Mouse (Mus musculus): ENCODE measurements around the gene Trim8. TPM values are rescaled to one million over a fixed set of nuclear protein-coding genes. Genes with fewer than 3 reads are reported as not detected.
A peak's percentile ranks its signal among the peaks of the same experiment; 100 is the strongest.

The Trim8 gene
- polyA plus RNA-seq, 1 experiment from 2014 or later = 38.5 TPM

GRCm38 (mm10) chr19:46548110-46548509, 46.6 kb downstream of the Trim8 start:
- no peak for ATAC-seq (ENCODE audit: low FRiP score, low read depth)
- 65% methylated on average over 10 of the region's 10 CpGs for WGBS

DNA sequence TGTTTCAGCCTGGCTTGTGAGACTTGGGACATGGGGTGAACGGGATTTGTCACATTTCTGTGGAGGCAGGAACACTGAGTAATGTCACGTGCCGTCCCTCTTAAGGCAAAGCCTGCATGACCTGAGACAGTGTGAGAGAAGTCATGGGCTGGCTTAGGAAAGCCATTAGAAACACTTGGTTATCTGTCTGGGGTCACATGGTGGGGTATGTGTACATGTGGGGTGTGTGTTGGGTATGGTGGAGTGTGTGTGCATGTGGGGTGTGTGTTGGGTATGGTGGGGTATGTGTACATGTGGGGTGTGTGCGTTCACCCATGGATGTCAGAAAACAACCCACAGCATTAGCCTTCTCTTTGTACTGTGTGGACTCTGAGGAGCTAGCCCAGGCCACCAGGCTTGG, 48.9 kb downstream of the Trim8 start:
- peaks cover 59% of the 10 kb centered on the region for H3K36me3 ChIP-seq

More at GRCm38 (mm10) chr19:46548110-46548509, 46.6 kb downstream of the Trim8 start:
- no peaks in the 10 kb centered on the region for H3K4me1 ChIP-seq
- H3K4me2 ChIP-seq (replicated peaks) = no peak overlapping the region
- no peak overlapping the region for H3K9ac ChIP-seq (replicated peaks)
- no peak overlapping the region for H3K4me3 ChIP-seq
- peaks cover 43% of the 10 kb centered on the region for H3K36me3 ChIP-seq
- H3K27ac ChIP-seq (replicated peaks) = peak overlapping the region; percentile 36
- H3K27me3 ChIP-seq = no peaks in the 10 kb centered on the region
- no peaks in the 10 kb centered on the region for H3K9me3 ChIP-seq

DNA sequence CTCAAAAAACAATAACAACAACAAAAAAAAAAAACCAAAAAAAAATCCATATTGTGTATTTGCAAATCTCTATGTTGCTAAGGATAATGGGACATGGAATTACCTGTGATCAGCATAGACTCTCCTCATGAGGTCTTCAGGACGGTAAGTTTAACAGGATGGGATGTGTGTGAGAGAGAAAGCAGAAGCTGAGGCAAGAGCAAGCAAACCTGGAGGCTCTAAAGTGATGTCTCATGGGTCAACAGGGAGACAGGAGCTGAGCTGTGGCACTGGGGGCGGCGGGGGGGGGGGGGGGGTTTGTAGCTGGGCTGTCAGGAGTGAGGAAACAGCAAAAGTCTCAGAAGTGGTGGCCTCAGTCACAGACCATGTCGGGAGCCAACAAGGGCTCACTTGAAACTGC, 51.0 kb downstream of the Trim8 start:
- H3K4me1 ChIP-seq = peaks cover 2% of the 10 kb centered on the region; the same call in 1 of the 2 replicates
- H3K9me3 ChIP-seq = no peaks in the 10 kb centered on the region
- H3K4me3 ChIP-seq = no peak overlapping the region
- no peak overlapping the region for H3K27ac ChIP-seq (replicated peaks)
- no peaks in the 10 kb centered on the region for H3K27me3 ChIP-seq
- H3K36me3 ChIP-seq = peaks cover 70% of the 10 kb centered on the region
- no peak for ATAC-seq (ENCODE audit: low FRiP score, low read depth)
- H3K4me2 ChIP-seq (replicated peaks) = no peak overlapping the region
- H3K9ac ChIP-seq (replicated peaks) = no peak overlapping the region
- 87% methylated on average over 3 of the region's 4 CpGs for WGBS

More for the DNA sequence above, 48.9 kb downstream of the Trim8 start:
- Histone ChIP-seq H3K27me3 (no peaks in the 10 kb centered on the region), H3K4me2 (replicated peaks) (no peak overlapping the region), H3K27ac (replicated peaks) (no peak overlapping the region), H3K9me3 (no peaks in the 10 kb centered on the region), H3K4me1 (peaks cover 2% of the 10 kb centered on the region; the same call in 1 of the 2 replicates), H3K4me3 (no peak overlapping the region), H3K9ac (replicated peaks) (no peak overlapping the region)
- no peak for ATAC-seq (ENCODE audit: low FRiP score, low read depth)
- 86% methylated on average over 4 of the region's 4 CpGs for WGBS

DNA sequence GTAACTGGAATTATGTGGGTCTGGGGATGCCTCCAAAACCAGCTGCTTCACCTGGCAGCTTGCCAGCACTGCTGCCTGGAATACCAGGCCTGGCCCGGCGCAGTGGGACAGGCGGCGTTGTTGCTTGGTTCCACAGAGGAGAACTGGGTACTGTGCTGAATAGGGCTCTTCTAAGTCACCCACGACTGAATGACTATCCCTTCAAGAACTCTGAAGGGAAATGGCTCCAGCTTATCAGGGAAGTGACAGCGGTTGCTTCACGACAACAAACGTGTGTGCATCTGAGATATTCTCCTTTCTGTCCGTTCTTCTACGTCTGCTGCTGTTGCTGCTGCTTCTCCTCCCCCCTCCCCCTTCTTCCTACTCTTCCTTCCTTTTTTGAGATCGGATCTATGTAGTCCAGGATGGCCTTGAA, 52.0 kb downstream of the Trim8 start:
- H3K9ac ChIP-seq (replicated peaks) = no peak overlapping the region
- H3K9me3 ChIP-seq = no peaks in the 10 kb centered on the region
- H3K4me2 ChIP-seq (replicated peaks) = no peak overlapping the region
- 0 out of 2 replicates have a peak overlapping the region, but pooled peaks have one; percentile 60 for H3K27ac ChIP-seq (replicated peaks)
- no peaks in the 10 kb centered on the region for H3K27me3 ChIP-seq
- 83% methylated on average over 11 of the region's 11 CpGs for whole genome bisulfite sequencing
- no peak overlapping the region for H3K4me3 ChIP-seq
- H3K4me1 ChIP-seq = peaks cover 2% of the 10 kb centered on the region; the same call in 1 of the 2 replicates
- peaks cover 72% of the 10 kb centered on the region for H3K36me3 ChIP-seq
- ATAC-seq (ENCODE audit: low FRiP score, low read depth) = no peak

GRCm38 (mm10) chr19:46558009-46558408, 56.5 kb downstream of the Trim8 start:
- H3K27ac ChIP-seq (replicated peaks) = no peak overlapping the region
- peaks cover 52% of the 10 kb centered on the region for H3K36me3 ChIP-seq
- no peaks in the 10 kb centered on the region for H3K9me3 ChIP-seq
- H3K4me2 ChIP-seq (replicated peaks) = no peak overlapping the region
- no peak overlapping the region for H3K4me3 ChIP-seq
- no peaks in the 10 kb centered on the region for H3K27me3 ChIP-seq
- H3K9ac ChIP-seq (replicated peaks) = no peak overlapping the region
- peaks cover 2% of the 10 kb centered on the region; the same call in 1 of the 2 replicates for H3K4me1 ChIP-seq
- no peak for ATAC-seq (ENCODE audit: low FRiP score, low read depth)
- WGBS = 82% methylated on average over 8 of the region's 8 CpGs

- no peak for ATAC-seq (ENCODE audit: low FRiP score, low read depth)
- H3K4me1 ChIP-seq = no peaks in the 10 kb centered on the region
- H3K27ac ChIP-seq (replicated peaks) = no peak overlapping the region
- no peak overlapping the region for H3K4me3 ChIP-seq
- H3K9ac ChIP-seq (replicated peaks) = no peak overlapping the region
- H3K27me3 ChIP-seq = no peaks in the 10 kb centered on the region
- peaks cover 49% of the 10 kb centered on the region for H3K36me3 ChIP-seq
- WGBS = 74% methylated on average over 12 of the region's 12 CpGs
- H3K9me3 ChIP-seq = no peaks in the 10 kb centered on the region
- no peak overlapping the region for H3K4me2 ChIP-seq (replicated peaks)
Measured at GRCm38 (mm10) chr19:46558631-46559030, 57.1 kb downstream of the Trim8 start.

GRCm38 (mm10) chr19:46562132-46562531, 60.6 kb downstream of the Trim8 start:
- H3K27me3 ChIP-seq = no peaks in the 10 kb centered on the region
- WGBS = 46% methylated on average over 1 of the region's 1 CpGs
- H3K4me2 ChIP-seq (replicated peaks) = no peak overlapping the region
- H3K4me3 ChIP-seq = no peak overlapping the region
- H3K4me1 ChIP-seq = no peaks in the 10 kb centered on the region
- H3K36me3 ChIP-seq = peaks cover 18% of the 10 kb centered on the region
- no peak overlapping the region for H3K9ac ChIP-seq (replicated peaks)
- ATAC-seq (ENCODE audit: low FRiP score, low read depth) = no peak
- H3K9me3 ChIP-seq = no peaks in the 10 kb centered on the region
- no peak overlapping the region for H3K27ac ChIP-seq (replicated peaks)

DNA sequence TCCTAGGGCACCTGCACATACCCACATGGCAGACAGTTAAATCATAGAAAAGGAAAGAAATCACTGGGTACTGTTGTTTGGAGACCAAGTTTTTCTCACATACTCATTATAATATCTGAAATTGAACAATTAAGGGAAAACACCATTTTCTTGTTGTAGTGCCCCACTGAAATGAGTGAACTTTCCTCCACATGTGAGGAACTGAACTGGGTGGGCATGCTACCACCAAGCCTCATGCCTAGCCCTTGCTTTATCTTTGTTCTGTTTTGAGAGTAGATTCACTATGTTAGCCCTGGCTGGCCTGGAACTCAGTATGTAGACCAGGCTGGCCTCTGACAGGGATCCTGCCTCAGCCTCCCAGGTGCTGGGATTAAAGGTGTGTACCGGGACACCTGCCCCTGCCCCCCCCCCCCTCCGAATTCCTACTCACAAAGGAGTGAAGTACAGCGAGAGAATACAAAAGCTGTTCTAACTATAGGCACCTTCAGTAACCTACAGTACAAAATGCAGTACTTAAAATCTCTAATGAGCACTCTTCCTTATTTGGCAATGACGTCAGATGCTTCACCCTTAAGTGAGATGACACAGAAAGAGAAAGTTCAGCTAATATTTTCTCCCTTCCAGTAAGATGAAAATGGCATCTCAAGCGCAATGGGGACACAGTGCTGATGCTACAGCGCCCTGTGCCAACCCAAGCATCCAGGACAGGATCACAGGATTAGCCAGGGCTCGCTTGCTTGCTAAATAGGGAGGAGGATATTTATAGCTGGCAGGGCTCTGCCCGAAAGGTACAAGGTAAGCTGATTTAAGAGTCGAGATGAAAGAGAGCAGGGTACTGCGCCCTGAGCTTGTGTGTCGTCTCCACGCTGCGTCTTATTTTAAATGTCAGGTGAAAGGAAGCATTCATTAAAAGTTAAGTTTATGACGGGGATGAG, 61.3 kb downstream of the Trim8 start:
- H3K27ac ChIP-seq (replicated peaks) = no peak overlapping the region
- H3K4me2 ChIP-seq (replicated peaks) = no peak overlapping the region
- no peak for ATAC-seq (ENCODE audit: low FRiP score, low read depth)
- H3K4me3 ChIP-seq = no peak overlapping the region
- no peaks in the 10 kb centered on the region for H3K4me1 ChIP-seq
- H3K27me3 ChIP-seq = no peaks in the 10 kb centered on the region
- WGBS = 91% methylated on average over 14 of the region's 14 CpGs
- peaks cover 15% of the 10 kb centered on the region for H3K36me3 ChIP-seq
- H3K9ac ChIP-seq (replicated peaks) = no peak overlapping the region
- no peaks in the 10 kb centered on the region for H3K9me3 ChIP-seq

- WGBS = 89% methylated on average over 4 of the region's 4 CpGs
- Histone ChIP-seq H3K27me3 (no peaks in the 10 kb centered on the region), H3K4me2 (replicated peaks) (no peak overlapping the region), H3K9ac (replicated peaks) (no peak overlapping the region), H3K27ac (replicated peaks) (no peak overlapping the region), H3K9me3 (no peaks in the 10 kb centered on the region), H3K4me3 (no peak overlapping the region), H3K36me3 (peaks cover 12% of the 10 kb centered on the region), H3K4me1 (no peaks in the 10 kb centered on the region)
- no peak for ATAC-seq (ENCODE audit: low FRiP score, low read depth)
Measured at GRCm38 (mm10) chr19:46563603-46564002, 62.1 kb downstream of the Trim8 start.

DNA sequence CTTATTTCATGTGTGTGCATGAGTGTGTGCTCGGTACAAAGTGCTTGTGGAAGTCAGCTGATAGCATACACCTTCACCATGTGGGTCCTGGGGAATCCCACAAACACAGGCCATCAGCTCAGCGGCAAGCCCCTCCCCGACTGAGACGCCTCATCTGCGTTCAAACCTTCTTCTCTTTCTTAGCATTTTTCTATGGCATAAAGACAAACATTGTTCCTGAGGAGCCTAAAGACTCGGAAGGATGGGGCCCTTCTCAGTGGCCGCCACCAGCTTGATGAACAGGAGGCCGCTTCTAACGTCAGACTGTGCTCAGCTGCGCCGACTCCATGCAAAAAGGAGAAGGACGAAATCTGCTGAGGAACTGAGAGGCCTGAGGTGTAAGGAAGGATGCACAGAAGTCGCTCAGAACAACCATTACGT, 62.6 kb downstream of the Trim8 start:
- peaks cover 12% of the 10 kb centered on the region for H3K36me3 ChIP-seq
- 0 out of 2 replicates have a peak overlapping the region, but pooled peaks have one; percentile 6 for H3K9ac ChIP-seq (replicated peaks)
- ATAC-seq (ENCODE audit: low FRiP score, low read depth) = no peak
- H3K9me3 ChIP-seq = no peaks in the 10 kb centered on the region
- no peak overlapping the region for H3K27ac ChIP-seq (replicated peaks)
- H3K4me2 ChIP-seq (replicated peaks) = no peak overlapping the region
- no peaks in the 10 kb centered on the region for H3K27me3 ChIP-seq
- H3K4me3 ChIP-seq = no peak overlapping the region
- no peaks in the 10 kb centered on the region for H3K4me1 ChIP-seq
- 79% methylated on average over 14 of the region's 14 CpGs for WGBS

Measured in midbrain, embryonic 12.5 days (tissue).